Mouse (Mus musculus) liver, embryonic 14.5 days (tissue): ENCODE measurements around the gene Med15.

ENCODE experiments used
- CTCF ChIP-seq: IDR thresholded peaks from 2 replicates; pipeline ENCODE4 v1.5.1; 2016; ENCODE audit warnings: antibody characterized with exemption, low read depth, control low read depth
- EP300 ChIP-seq: IDR thresholded peaks from 2 replicates; pipeline ENCODE4 v1.6.1; 2016; ENCODE audit warnings: antibody characterized with exemption, low read depth

GRCm38 (mm10) chr16:17665568-17665967 is 67.1 kb downstream of the Med15 start:
- TF ChIP-seq CTCF = no peak
- TF ChIP-seq EP300 = no peak
